Mouse (Mus musculus) CH12.LX (cell line): ENCODE measurements around the gene Snx10. TPM values are rescaled to one million over a fixed set of nuclear protein-coding genes. Genes with fewer than 3 reads are reported as not detected.

Experiments used
- DNase-seq: peaks from one replicate; pipeline ENCODE4 v3.0.0-alpha.2; 2013; ENCODE audit errors: extremely low read depth
- H3K27ac ChIP-seq: 2 replicates; pipeline ENCODE4 v1.5.1; 2012; ENCODE audit warnings: low read depth, mild to moderate bottlenecking, control low read depth, moderate library complexity; ENCODE audit not compliant: insufficient read depth
- H3K27me3 ChIP-seq: replicated peaks from 2 replicates; pipeline ENCODE3; 2012; ENCODE audit warnings: inconsistent platforms
- H3K36me3 ChIP-seq, 2 experiments: replicated peaks in 1 of 2; 2 replicates each; pipeline versions ENCODE3 to v1.6.1; 2012; ENCODE audit warnings: inconsistent platforms in 1 of 2, low read length in 1 of 2, mild to moderate bottlenecking in 1 of 2, mixed read lengths in 1 of 2, moderate library complexity in 1 of 2; ENCODE audit not compliant: control insufficient read depth in 1 of 2, insufficient read depth in 1 of 2
- H3K4me1 ChIP-seq, 2 experiments: 2 replicates each; pipeline ENCODE4 v1.6.1; 2012; ENCODE audit warnings: inconsistent platforms in 1 of 2, moderate library complexity in 1 of 2; ENCODE audit not compliant: insufficient read depth in 2 of 2, control insufficient read depth in 1 of 2
- H3K4me2 ChIP-seq: 2 replicates; pipeline ENCODE4 v1.6.1; 2012; ENCODE audit warnings: low read depth, mild to moderate bottlenecking, control low read depth; ENCODE audit not compliant: poor library complexity, insufficient read depth, severe bottlenecking
- H3K4me3 ChIP-seq, 3 experiments: fragments of 150-350 bp in 1 of 3; sonication (generic) in 1 of 3; replicated peaks in 1 of 3; 2 replicates each; pipeline versions ENCODE3 to v1.5.1; 2011 to 2012; ENCODE audit warnings: low read depth in 2 of 3, low read length in 2 of 3, mild to moderate bottlenecking in 2 of 3, moderate library complexity in 2 of 3, control low read depth in 1 of 3, improper control_type of control experiment in 1 of 3, inconsistent platforms in 1 of 3, mixed read lengths in 1 of 3; ENCODE audit not compliant: poor library complexity in 1 of 3
- H3K79me2 ChIP-seq: replicated peaks from 2 replicates; pipeline ENCODE4 v1.6.1; 2012; ENCODE audit warnings: mild to moderate bottlenecking, moderate library complexity; ENCODE audit not compliant: control insufficient read depth, poor library complexity, insufficient read depth, severe bottlenecking; ENCODE audit errors: extremely low read depth
- H3K9ac ChIP-seq: 2 replicates; pipeline ENCODE4 v1.6.1; 2012; ENCODE audit warnings: low read depth, mild to moderate bottlenecking, control low read depth, moderate library complexity; ENCODE audit not compliant: insufficient read depth
- H3K9me3 ChIP-seq: replicated peaks from 2 replicates; pipeline ENCODE3; 2012; ENCODE audit warnings: low read length, inconsistent platforms, mixed read lengths
- BHLHE40 ChIP-seq: IDR thresholded peaks from 2 replicates; pipeline ENCODE4 v1.6.1; 2011; ENCODE audit warnings: mild to moderate bottlenecking, low read depth, low read length, improper control_type of control experiment
- CHD1 ChIP-seq: IDR thresholded peaks from 2 replicates; pipeline ENCODE4 v1.6.1; 2012; ENCODE audit warnings: low read depth, low read length, improper control_type of control experiment, inconsistent platforms
- CTCF ChIP-seq, 2 experiments: IDR thresholded peaks in 1 of 2; conservative IDR thresholded peaks in 1 of 2; 2 replicates each; pipeline ENCODE4 v1.5.1; 2011 to 2012; ENCODE audit warnings: low read depth in 2 of 2, low read length in 2 of 2, improper control_type of control experiment in 1 of 2, inconsistent platforms in 1 of 2, mild to moderate bottlenecking in 1 of 2, moderate library complexity in 1 of 2
- EP300 ChIP-seq: IDR thresholded peaks from 2 replicates; pipeline ENCODE4 v1.6.1; 2011; ENCODE audit warnings: low read length, improper control_type of control experiment
- ETS1 ChIP-seq: conservative IDR thresholded peaks from 2 replicates; pipeline ENCODE4 v1.6.1; 2012; ENCODE audit warnings: low read depth, mild to moderate bottlenecking, inconsistent platforms, low read length, improper control_type of control experiment, moderate library complexity
- JUND ChIP-seq: conservative IDR thresholded peaks from 2 replicates; pipeline ENCODE4 v1.6.1; 2011; ENCODE audit warnings: low read depth, low read length, improper control_type of control experiment
- MAFK ChIP-seq: IDR thresholded peaks from 2 replicates; pipeline ENCODE4 v1.6.1; 2011; ENCODE audit warnings: low read length, improper control_type of control experiment; ENCODE audit not compliant: insufficient replicate concordance
- MAX ChIP-seq: IDR thresholded peaks from 2 replicates; pipeline ENCODE4 v1.6.1; 2011; ENCODE audit warnings: low read length, improper control_type of control experiment
- MAZ ChIP-seq: IDR thresholded peaks from 2 replicates; pipeline ENCODE4 v1.6.1; 2012; ENCODE audit warnings: low read depth, mild to moderate bottlenecking, inconsistent platforms, low read length, improper control_type of control experiment, moderate library complexity
- MEF2A ChIP-seq: IDR thresholded peaks from 2 replicates; pipeline ENCODE4 v1.6.1; 2014; ENCODE audit warnings: low read depth, mild to moderate bottlenecking, inconsistent platforms, low read length, improper control_type of control experiment, borderline replicate concordance
- MYC ChIP-seq: IDR thresholded peaks from 2 replicates; pipeline ENCODE4 v1.6.1; 2011; ENCODE audit warnings: low read depth, mild to moderate bottlenecking, improper control_type of control experiment, low read length
- POLR2A ChIP-seq: IDR thresholded peaks from 2 replicates; pipeline ENCODE4 v1.6.1; 2011; ENCODE audit warnings: low read depth, mild to moderate bottlenecking, improper control_type of control experiment, low read length
- RAD21 ChIP-seq: IDR thresholded peaks from 2 replicates; pipeline ENCODE4 v1.6.1; 2011; ENCODE audit warnings: low read depth, mild to moderate bottlenecking, low read length, improper control_type of control experiment, moderate library complexity
- RCOR1 ChIP-seq: conservative IDR thresholded peaks from 2 replicates; pipeline ENCODE4 v1.6.1; 2012; ENCODE audit warnings: low read depth, mild to moderate bottlenecking, inconsistent platforms, low read length, improper control_type of control experiment
- SIN3A ChIP-seq: IDR thresholded peaks from 2 replicates; pipeline ENCODE4 v1.6.1; 2012; ENCODE audit warnings: low read length, improper control_type of control experiment, inconsistent platforms
- TCF12 ChIP-seq: IDR thresholded peaks from 2 replicates; pipeline ENCODE4 v1.6.1; 2014; ENCODE audit warnings: low read depth, mild to moderate bottlenecking, inconsistent platforms, low read length, improper control_type of control experiment
- ZC3H11A ChIP-seq: IDR thresholded peaks from 2 replicates; pipeline ENCODE4 v1.6.1; 2012; ENCODE audit warnings: low read depth, mild to moderate bottlenecking, inconsistent platforms, low read length, improper control_type of control experiment
- ZKSCAN1 ChIP-seq: IDR thresholded peaks from 2 replicates; pipeline ENCODE4 v1.6.1; 2012; ENCODE audit warnings: low read depth, inconsistent platforms, low read length, improper control_type of control experiment, borderline replicate concordance
- ZMIZ1 ChIP-seq: IDR thresholded peaks from 2 replicates; pipeline ENCODE4 v1.6.1; 2012; ENCODE audit warnings: low read depth, mild to moderate bottlenecking, inconsistent platforms, low read length, improper control_type of control experiment
- ZNF384 ChIP-seq: IDR thresholded peaks from 2 replicates; pipeline ENCODE4 v1.6.1; 2012; ENCODE audit warnings: low read depth, low read length, improper control_type of control experiment, inconsistent platforms
- dilution Hi-C: fragments of 300-500 bp; cut with MboI; formaldehyde crosslinking; loops from 2 replicates; pipeline ENCODE4 v1.14.3; 2020; ENCODE audit warnings: low sequenced_read_pairs; ENCODE audit not compliant: extremely low pct_unique_long_range_greater_than_20kb, extremely low pct_ligation_motif_present
- in situ Hi-C: fragments of 300-500 bp; cut with MboI; formaldehyde crosslinking; loops from 3 replicates; pipeline ENCODE4 v1.14.3; 2019; ENCODE audit warnings: low sequenced_read_pairs, low pct_ligation_motif_present, low pct_unique_long_range_greater_than_20kb, mixed read lengths
- polyA plus RNA-seq: library from polyadenylated mRNA; unstranded; fragments of >175 nt; gene quantifications from 2 replicates; pipeline ENCODE4 v1.2.1, GENCODE M21; 2012; ENCODE audit warnings: low read depth; ENCODE audit not compliant: insufficient read length
- total RNA-seq, 2 experiments: library from RNA; depleted of rRNA; stranded (reverse); fragments of 300-350 nt in 1 of 2; fragments of >200 nt in 1 of 2; gene quantifications; 2 replicates each; pipeline ENCODE4 v1.2.3; 2012 to 2014

Snx10 gene
- total and polyA plus RNA-seq, 3 experiments: 27.6 to 84.7 (median 46.2) TPM

GRCm38 (mm10) chr6:51587266-51587665 lies 63.6 kb downstream of the Snx10 start:
- in situ Hi-C loops: loop anchor here (10.0 to 25.0 kb wide), 2 partner anchors 200 to 638 kb away; partner anchors contain the start of gene Hoxa7
- Histone ChIP-seq H3K4me2 (no peak overlapping the region), H3K4me3 (no peak overlapping the region), H3K9me3 (no peaks in the 10 kb centered on the region), H3K4me1 (peaks cover 0 to 2% of the 10 kb centered on the region in 2 experiments; a peak in 1 of 4 replicates), H3K36me3 (peaks cover 18 to 68% of the 10 kb centered on the region in 2 experiments), H3K9ac (no peak overlapping the region), H3K27me3 (no peaks in the 10 kb centered on the region)
- no peak for DNase-seq
- dilution Hi-C loops: no loop called here
- no peak for TF ChIP-seq ZC3H11A
- TF ChIP-seq BHLHE40: no peak
- TF ChIP-seq ETS1: no peak
- no peak for TF ChIP-seq CHD1
- TF ChIP-seq ZKSCAN1: no peak
- TF ChIP-seq CTCF (conservative IDR thresholded peaks at IDR 0.05 in 1 of 2, IDR thresholded peaks at IDR 0.05 in 1 of 2; ENCODE audit: low read depth in 2 of 2, low read length in 2 of 2): no peak
- no peak for TF ChIP-seq RCOR1
- no peak for TF ChIP-seq MAFK
- no peak for TF ChIP-seq SIN3A
- TF ChIP-seq MYC: no peak
- TF ChIP-seq TCF12: no peak
- TF ChIP-seq EP300: no peak
- TF ChIP-seq MAX: no peak
- TF ChIP-seq, all 38 proteins: peak for 0
- Histone ChIP-seq H3K27ac (no peak overlapping the region), H3K79me2 (no peaks in the 10 kb centered on the region)

DNA sequence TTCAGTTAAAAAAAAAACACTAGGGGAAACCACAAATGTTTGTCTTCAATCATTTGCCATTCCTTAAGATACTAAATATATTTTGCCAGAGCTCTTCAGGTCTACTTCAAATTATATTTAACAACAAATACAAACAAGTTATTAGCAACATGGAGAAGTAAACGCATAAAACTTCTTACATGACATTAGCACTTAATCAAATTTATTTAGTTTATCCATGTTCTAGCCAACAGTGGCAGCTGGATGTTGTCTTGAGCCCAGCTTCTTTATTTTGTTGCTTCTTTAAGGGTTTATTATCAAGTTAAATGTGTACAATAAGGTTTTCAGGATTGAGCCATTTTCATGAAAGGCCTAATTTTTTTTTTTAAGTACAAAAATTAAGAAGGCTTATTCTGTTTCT lies 67.6 kb downstream of the Snx10 start:
- Histone ChIP-seq H3K27me3 (no peaks in the 10 kb centered on the region), H3K9me3 (no peaks in the 10 kb centered on the region), H3K36me3 (peaks cover 16 to 62% of the 10 kb centered on the region in 2 experiments), H3K4me1 (no peaks in the 10 kb centered on the region), H3K4me2 (no peak overlapping the region), H3K79me2 (no peaks in the 10 kb centered on the region), H3K9ac (no peak overlapping the region)
- DNase-seq: no peak
- dilution Hi-C loops: no loop called here
- TF ChIP-seq POLR2A: no peak
- TF ChIP-seq ZNF384: no peak
- no peak for TF ChIP-seq JUND
- TF ChIP-seq ZMIZ1: no peak
- TF ChIP-seq RAD21: no peak
- TF ChIP-seq ZC3H11A: no peak
- no peak for TF ChIP-seq MEF2A
- no peak for TF ChIP-seq MAZ
- TF ChIP-seq, all 38 proteins: peak for 0
- Histone ChIP-seq H3K4me3 (no peak overlapping the region), H3K27ac (no peak overlapping the region)
- in situ Hi-C loops: loop anchor here (10.0 to 25.0 kb wide), 2 partner anchors 204 to 264 kb away; no protein-coding TSS in a partner anchor
